Mouse (Mus musculus) liver, embryonic 14.5 days (tissue): ENCODE measurements around the gene Grik2.

Experiments used
- CTCF ChIP-seq: IDR thresholded peaks from 2 replicates; pipeline ENCODE4 v1.5.1; 2016; ENCODE audit warnings: antibody characterized with exemption, low read depth, control low read depth
- EP300 ChIP-seq: IDR thresholded peaks from 2 replicates; pipeline ENCODE4 v1.6.1; 2016; ENCODE audit warnings: antibody characterized with exemption, low read depth

- TF ChIP-seq CTCF (no peak), EP300 (no peak)
These were observed 466.2 kb downstream of the Grik2 start for GRCm38 (mm10) chr10:49322413-49322812.
